Mouse (Mus musculus) layer of hippocampus, adult 18-20 months (tissue): ENCODE results near the gene Snx21. TPM values are rescaled to one million over a fixed set of nuclear protein-coding genes. Genes with fewer than 3 reads are reported as not detected.
"Not testable (repeated sequence)": the region's sequence is repeated elsewhere in the genome, so short reads cannot be mapped to it uniquely, and the experiment has no call there.

Experiments
- DNase-seq, 2 experiments: peaks; one replicate each; pipeline ENCODE4 v3.0.0; 2022; ENCODE audit warnings: low spot score in 2 of 2
- total RNA-seq, 2 experiments: library from RNA; stranded (reverse); gene quantifications; 2 replicates each; pipeline ENCODE4 v1.2.3; 2021

The Snx21 gene
- total RNA-seq, 2 experiments from 2014 or later: 39.7 to 41.8 TPM

GRCm38 (mm10) chr2:164792400-164793190 lies 7.0 kb downstream of the Snx21 start:
- no peak for DNase-seq

- peak in 1 of 2 experiments; percentile 69 for DNase-seq
These were observed 7.6 kb downstream of the Snx21 start for GRCm38 (mm10) chr2:164793236-164793635.

GRCm38 (mm10) chr2:164793772-164794171 lies 8.1 kb downstream of the Snx21 start:
- DNase-seq: no peak

DNA sequence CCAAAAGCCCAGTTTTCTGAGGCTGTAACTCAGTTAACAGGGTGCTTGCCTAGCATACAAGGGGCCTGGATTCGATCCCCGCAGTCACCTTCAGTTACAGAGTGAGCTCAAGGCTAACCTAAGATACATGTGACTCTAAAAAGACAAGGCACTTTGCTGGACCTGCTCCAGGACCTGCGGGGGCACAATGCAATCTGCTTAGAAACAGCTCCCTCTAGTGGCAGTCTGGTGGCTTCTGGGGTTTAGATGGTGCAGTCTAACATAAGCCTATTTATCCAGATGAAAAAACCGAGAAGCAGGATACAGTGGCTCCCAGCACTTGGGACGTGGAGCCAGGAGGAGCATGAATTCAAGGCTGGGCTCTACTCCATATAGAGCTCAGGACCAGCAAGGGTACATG lies 8.7 kb downstream of the Snx21 start:
- DNase-seq: peak; percentile 68 to 94

DNA sequence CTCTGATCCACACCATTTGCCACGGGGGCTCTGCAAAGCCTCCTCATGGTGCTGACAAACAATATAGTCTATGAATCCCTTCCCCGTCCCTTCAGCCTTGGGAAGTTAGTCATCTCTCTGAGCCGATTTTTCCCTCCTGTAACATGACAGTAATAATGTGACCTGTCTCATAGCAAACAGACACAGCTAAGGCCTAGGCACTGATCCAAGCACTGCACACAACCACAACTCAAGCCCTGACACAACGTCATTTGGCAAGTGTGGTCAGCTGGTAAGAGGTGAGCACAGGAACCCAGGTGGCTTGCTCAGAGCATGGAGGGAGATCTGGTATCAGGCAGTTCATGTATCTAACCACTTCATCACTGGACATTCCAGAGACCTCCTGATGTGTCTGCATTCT lies 10.2 kb downstream of the Snx21 start:
- no peak for DNase-seq

- not testable (repeated sequence) for DNase-seq
These were observed 12.9 kb downstream of the Snx21 start for GRCm38 (mm10) chr2:164798554-164798953.

GRCm38 (mm10) chr2:164800252-164801004 lies 14.8 kb downstream of the Snx21 start:
- no peak for DNase-seq

- no peak for DNase-seq
These were observed 17.7 kb downstream of the Snx21 start for GRCm38 (mm10) chr2:164803201-164803920.

DNA sequence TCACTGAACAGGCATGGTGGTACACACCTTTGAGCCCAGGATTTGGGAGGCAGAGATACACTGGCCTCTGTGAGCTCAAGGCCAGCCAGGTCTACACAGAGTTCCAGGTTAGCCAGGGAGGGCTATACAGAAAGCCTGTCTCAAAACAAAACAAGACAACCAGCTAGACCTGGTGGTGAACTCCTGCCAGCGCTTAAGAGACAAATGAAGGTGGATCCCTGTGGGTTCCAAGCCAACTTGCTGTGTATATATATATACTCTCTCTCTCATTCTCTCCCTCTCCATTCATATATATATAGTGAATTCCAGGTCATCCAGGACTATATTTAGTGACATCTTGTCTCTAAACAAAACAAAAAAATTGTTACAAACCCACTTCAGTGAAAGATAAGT lies 18.3 kb downstream of the Snx21 start:
- no peak for DNase-seq

DNA sequence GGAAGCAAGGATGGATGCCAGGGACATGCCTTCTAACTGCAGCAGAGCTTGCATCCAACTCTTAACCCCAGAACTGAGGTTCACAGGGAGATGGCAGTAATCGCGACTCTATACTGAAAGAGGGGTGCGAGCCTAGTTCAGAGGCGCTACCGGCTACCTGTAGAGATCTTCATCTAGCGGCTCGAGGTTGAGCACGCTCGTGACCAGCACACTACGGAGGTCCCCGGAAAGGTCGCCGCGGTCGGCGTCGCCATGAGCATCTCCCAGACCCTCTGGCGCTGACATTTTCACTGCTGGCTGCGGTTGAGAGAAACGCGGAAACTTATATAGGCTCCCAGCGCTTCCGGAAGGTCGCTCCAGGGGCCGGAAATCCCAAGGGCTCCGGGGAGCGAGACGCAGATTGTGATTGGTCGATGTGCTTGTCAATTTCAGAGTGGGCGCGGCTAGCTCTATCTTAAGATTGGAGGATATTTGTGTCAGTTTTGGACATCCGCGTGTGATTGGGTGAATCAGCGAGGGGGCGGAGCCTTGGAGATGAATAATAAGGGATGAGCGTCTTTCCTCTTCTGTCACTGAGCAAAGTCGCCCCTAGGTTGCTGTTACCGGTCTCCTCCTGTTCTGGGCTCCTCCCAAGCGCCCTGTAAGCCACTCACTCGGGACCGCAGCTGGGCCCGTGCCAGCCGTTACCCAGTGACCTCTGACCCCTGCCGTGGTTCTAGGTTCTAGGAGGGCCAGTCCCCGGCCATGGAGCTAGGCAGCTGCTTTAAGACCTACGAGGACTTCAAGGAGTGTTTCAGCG lies 19.1 kb downstream of the Snx21 start, which contains the start of the genes Acot8 and Zswim3:
Gene Acot8, minus strand, starts transcription at position 350 of the 799 bp plus-strand sequence.
Gene Zswim3, plus strand, starts transcription at position 566 of the 799 bp plus-strand sequence.
- DNase-seq: peak; percentile 97 to 100

GRCm38 (mm10) chr2:164805332-164805718 lies 19.7 kb downstream of the Snx21 start:
- DNase-seq: no peak

DNA sequence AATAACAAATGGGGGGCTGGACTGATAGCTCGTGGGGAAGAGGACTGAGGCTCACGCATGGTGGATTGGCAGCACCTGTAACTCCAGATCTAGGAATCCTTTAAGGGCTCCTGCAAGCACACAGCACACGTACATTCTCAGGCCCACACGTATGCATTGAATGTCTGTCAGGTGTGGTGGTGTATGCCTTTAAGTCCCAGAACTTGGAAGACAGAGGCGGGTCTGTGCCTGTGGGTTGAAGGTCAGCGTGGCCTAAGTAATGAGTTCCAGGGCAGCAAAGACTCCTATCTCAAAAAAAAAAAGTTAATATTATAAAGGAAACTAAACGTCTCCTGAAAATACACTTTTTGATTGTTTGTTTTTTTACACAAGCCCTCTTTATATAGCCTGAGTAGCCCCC lies 21.0 kb downstream of the Snx21 start:
- no peak for DNase-seq

DNA sequence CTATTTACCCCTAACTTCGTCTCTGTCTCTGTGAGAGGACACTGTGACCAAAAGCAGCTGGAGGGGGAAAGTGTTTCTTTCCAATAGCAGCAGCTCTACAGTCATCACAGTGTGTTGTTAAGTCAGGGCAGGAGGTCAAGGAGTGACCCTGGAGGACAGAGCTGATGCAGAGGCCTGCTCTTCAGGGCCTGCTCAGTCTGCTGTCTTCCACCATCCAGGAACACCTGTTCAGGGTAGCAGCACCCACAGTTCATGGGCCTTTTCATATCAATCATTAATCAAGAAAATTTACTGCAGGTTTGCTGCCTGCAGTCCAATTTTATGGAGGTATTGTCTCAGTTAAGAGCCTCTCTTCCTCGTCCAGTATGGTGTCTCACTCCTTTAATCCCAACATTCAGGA lies 27.9 kb downstream of the Snx21 start:
- DNase-seq: no peak

GRCm38 (mm10) chr2:164815348-164815747 lies 29.7 kb downstream of the Snx21 start:
- no peak for DNase-seq

DNA sequence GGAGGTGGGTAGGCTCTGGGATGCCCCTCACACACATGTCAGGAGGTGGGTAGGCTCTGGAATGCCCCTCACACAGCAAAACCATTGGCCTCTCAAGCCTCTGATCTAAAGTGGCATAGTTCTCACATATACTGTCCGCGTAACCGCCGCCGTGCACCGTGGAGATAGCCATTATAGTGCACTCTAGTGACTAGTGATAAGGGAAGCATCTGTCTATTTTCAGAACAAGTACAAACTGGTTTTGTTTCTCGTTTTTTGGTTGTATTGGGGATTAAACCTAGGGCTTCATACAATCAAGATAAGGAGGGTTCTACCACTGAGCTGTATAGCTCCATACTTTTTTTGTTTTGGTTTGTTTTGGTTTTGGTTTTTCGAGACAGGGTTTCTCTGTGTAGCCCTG lies 30.2 kb downstream of the Snx21 start:
- no peak for DNase-seq

DNA sequence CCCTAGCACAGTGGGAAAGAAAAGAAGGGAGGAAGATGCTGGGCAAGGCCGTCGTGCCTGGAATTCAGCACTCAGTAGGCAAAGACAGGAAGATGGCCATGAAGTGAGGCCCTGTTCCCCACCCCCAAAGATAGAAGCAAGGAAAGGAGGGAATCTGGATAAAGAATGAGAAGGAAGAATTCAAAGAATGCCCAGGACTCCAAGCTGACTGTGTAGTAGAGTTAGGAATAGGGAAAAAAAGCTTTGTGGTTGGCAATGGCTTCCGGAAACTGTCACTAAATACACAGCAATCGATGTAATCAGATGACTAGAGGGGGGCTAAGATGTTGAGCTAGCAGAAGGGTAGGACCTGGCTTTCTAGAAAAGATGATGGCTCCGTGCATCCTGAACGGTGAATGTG lies 31.6 kb downstream of the Snx21 start:
- DNase-seq: no peak

- no peak for DNase-seq
These were observed 32.1 kb downstream of the Snx21 start for GRCm38 (mm10) chr2:164817703-164818102.

DNA sequence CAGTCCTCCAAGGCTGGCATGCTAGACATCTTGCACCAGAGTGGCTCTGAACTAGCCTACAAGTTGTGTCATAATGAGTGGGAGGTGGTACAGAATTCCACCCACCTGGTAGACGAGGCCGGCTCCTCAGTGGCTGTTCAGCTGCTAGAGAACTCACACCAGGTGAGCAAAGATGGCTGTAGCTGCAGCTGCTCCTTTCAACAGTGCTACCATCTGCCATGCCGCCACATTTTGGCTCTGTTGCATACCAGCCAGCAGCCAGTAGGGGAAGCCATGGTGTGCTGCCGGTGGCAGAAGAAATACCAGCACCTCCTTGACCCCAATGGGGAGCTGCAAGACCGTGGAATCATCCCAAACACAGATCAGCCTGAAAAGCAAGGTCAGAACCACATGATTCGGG lies 35.4 kb downstream of the Snx21 start:
- DNase-seq: no peak

- peak; percentile 99 to 100 for DNase-seq
These were observed 37.1 kb downstream of the Snx21 start, which contains the start of gene Zswim1 for GRCm38 (mm10) chr2:164822636-164823165. Gene Zswim1, plus strand, starts transcription at chr2:164822686.

DNA sequence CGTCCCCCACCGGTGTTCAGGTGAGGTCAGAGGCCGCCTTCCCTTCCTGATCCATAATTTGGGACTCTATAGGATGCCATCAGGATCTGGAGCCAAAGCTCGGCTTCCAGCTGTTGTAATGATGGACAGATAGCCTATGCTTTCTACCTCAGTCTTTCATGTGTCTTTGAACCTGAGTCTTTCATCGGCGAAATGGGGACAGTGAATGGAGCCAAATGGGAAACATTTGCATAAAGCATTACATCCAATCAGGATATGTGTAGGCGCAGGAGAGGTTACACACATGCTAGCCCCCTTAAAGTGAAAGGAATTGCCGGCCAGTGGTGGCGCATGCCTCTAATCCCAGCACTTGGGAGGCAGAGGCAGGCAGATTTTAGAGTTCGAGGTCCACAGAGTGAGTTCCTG lies 37.6 kb downstream of the Snx21 start:
- DNase-seq: no peak

DNA sequence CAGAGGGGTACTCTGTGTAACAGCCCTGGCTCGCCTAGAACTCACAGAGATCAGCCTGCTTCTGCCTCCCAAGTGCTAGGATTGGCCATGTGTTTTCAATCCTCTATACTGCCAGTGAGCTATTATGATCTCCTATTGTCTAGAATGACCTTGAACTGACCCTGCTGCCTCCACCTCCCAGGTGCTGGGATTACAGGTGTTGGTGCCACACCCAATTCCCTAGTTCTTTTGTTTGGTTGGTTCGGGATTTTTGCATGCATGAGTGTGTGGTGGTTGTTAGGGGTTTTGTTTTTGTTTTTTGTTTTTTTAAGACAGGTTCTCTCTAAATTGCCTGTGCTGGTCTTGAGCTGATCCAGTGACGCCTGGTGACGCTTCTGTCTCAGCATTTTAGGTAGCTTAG lies 38.3 kb downstream of the Snx21 start:
- no peak for DNase-seq
